Mouse (Mus musculus) lung, postnatal 4 days (tissue): ENCODE measurements at regions not wholly inside any gene's neighbourhood (a gene's known extent, or its start where the extent isn't known, plus 50 kb on each side); places are given as distances from the start of the nearest gene placed in this dataset.

Experiments used
- DNase-seq, 2 experiments: peaks; one replicate each; pipeline ENCODE4 v3.0.0; 2021

GRCm38 (mm10) chr17:52448701-52449100, 153.8 kb upstream of the Kcnh8 start:
- DNase-seq, result no peak

DNA sequence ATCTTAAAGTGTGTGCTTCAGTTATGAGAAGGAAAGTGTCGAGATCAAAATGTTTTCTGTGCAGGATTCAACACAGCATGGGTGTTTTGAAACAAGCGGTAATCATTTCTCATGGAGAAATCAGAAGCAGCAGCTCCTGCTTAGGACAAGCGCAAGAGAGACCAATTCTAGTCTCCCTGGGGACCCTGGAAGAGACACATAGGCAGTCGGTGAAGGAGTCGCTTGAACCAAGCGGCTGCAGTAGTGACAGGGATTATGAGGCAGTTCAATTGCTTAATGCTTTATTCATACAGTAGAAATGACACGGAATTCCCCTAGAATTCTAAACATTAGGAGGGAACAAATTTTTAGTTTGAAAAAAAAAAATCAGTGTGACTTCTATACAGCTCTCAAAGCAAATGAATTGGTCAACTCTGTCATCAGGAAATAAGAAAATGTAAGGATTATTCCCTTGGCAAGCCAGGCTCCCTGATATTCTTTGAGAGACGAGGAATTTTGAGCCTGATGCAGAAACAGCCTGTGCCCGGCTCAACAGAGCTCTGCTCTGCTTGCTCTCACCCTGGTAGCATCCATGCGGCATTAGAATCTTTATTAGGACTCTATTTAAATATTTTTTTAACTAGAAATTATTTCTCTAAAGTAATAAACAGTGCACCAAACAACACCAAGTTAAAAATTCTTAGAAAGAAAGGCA, 143.1 kb upstream of the Kcnh8 start:
- no peak for DNase-seq

DNA sequence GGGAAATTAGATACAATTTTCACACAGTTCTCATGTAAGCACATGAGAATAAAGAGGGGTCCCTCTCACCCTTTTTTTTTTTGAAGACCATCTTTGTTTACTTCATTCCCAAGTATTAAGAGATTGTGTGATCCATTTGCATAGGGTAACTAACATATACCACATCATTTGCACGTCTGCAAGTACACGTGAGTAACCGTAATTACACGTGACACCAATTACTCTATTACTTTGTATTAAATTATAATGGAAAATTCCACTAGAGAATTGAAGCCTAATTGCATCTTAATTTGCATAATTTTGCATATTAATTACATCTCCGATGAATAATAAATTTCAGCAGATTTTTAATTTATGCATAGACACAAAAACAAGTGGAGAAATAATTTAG, 142.5 kb upstream of the Kcnh8 start:
- no peak for DNase-seq

- no peak for DNase-seq
Measured at GRCm38 (mm10) chr17:52461264-52461663, 141.2 kb upstream of the Kcnh8 start.

- peak in 1 of 2 experiments; percentile 9 for DNase-seq
Measured at GRCm38 (mm10) chr17:52461709-52462141, 140.8 kb upstream of the Kcnh8 start.

GRCm38 (mm10) chr17:52462361-52462760, 140.1 kb upstream of the Kcnh8 start:
- DNase-seq, result no peak

DNA sequence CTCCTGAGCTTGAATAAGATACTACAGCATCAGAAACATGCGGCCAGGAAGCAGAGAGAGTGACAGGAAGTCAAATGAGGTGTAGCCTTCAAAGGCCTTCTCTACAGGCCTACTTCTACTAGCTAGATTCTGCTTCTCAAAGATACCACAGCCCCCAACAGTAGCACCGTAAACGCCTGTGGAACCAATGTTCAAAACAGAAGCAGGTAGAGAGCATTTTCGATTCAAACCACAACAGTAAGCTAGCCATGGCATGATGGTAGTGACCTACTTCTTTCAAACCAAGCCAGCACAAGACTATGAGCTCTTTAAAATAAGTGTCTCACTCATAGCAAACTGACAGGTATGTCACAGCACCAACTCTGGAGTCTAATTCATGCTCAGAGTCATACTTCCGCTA, 134.0 kb upstream of the Kcnh8 start:
- DNase-seq, result no peak

DNA sequence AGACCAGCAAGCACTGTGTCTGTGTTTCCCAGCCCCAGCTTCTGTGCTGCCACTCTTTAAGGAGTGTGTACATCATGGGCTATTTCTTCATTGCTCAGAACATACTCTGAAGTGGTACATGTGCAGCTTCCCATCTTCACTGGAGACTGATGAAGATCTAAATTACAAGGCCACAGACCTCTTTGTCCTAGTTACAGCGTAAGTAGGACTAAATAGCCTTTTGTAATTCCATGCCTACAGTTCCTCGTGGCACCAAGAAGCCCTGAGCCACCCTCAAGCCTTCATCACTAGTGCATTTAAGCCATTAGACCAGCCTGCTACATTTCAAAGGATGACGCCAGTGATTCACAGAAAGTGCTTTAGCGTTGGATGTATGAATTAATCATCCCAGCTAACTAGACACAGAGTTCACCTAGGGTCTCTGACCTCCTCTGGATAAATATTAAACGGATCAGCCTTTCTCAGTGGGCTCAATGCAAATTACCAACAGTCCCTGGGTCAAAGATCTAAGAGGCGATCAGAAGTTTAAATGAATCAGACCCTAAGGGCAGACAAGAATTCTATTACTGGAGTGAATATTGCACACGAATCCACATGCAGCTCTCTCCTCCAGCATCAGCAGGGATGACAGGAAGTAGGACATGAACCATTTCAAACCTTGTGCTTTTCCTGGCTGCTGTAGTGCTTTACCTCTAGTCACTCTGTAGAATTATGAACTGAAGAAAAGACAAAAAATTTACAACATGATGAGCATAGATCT, 123.0 kb upstream of the Kcnh8 start:
- DNase-seq, result no peak

GRCm38 (mm10) chr17:52480087-52480638, 122.3 kb upstream of the Kcnh8 start:
- DNase-seq, result no peak

DNA sequence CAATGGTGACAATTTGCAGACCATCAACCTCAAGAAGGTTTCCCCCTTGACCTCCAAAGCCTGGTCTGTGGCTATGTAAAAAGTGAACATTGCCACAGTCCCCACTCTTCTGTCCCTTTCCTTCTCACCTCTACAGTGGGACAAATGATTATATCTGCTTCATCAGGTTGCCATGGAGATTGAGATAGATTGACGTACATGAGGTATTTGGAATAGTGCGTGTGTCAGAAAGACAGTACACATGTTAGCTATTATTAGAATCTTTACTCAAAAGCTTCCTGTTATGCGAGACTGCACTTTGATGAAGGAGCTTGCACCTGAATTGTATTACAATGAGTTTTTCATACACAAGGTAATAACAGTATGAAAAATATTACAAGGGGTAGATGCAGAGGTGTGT, 95.7 kb upstream of the Kcnh8 start:
- DNase-seq, result no peak

GRCm38 (mm10) chr17:52530260-52530659, 72.2 kb upstream of the Kcnh8 start:
- no peak for DNase-seq
